Mouse (Mus musculus) stomach, embryonic 15.5 days (tissue): Measurements from ENCODE around the gene Gm21319. TPM values are rescaled to one million over a fixed set of nuclear protein-coding genes. Genes with fewer than 3 reads are reported as not detected.
"Not testable (repeated sequence)": the region's sequence is repeated elsewhere in the genome, so short reads cannot be mapped to it uniquely, and the experiment has no call there.

Experiments used
- ATAC-seq: fragments of 200-750 bp; cut with Nextera tagmentation; 2 replicates; pipeline ENCODE4 v1.8.0; 2017; ENCODE audit warnings: low read depth, moderate number of reproducible peaks, moderate TSS enrichment; ENCODE audit not compliant: insufficient read depth, low FRiP score
- H3K27ac ChIP-seq: fragments of 300-500 bp; sonication (generic); 2 replicates; pipeline ENCODE4 v1.5.1; 2015; ENCODE audit warnings: mild to moderate bottlenecking, inconsistent platforms
- H3K27me3 ChIP-seq: fragments of 300-500 bp; sonication (generic); replicated peaks from 2 replicates; pipeline ENCODE4 v1.6.1; 2015; ENCODE audit warnings: inconsistent platforms
- H3K36me3 ChIP-seq: fragments of 300-500 bp; sonication (generic); 2 replicates; pipeline ENCODE4 v1.6.1; 2015; ENCODE audit warnings: inconsistent platforms
- H3K4me1 ChIP-seq: fragments of 300-500 bp; sonication (generic); 2 replicates; pipeline ENCODE4 v1.6.1; 2015; ENCODE audit warnings: inconsistent platforms
- H3K4me2 ChIP-seq: fragments of 300-500 bp; sonication (generic); 2 replicates; pipeline ENCODE4 v1.6.1; 2015; ENCODE audit warnings: mild to moderate bottlenecking, inconsistent platforms
- H3K4me3 ChIP-seq: fragments of 300-500 bp; sonication (generic); replicated peaks from 2 replicates; pipeline ENCODE4 v1.5.1; 2015; ENCODE audit warnings: inconsistent platforms
- H3K9ac ChIP-seq: fragments of 300-500 bp; sonication (generic); 2 replicates; pipeline ENCODE4 v1.6.1; 2015; ENCODE audit warnings: inconsistent platforms
- H3K9me3 ChIP-seq: fragments of 300-500 bp; sonication (generic); 2 replicates; pipeline ENCODE4 v1.6.1; 2016; ENCODE audit warnings: inconsistent platforms
- WGBS: fragments of 180-500 bp; shearing (Covaris S2); methylation state at CpG from one replicate; pipeline ENCODE4 v1.1.7; 2015; 5-methylcytosine and 5-hydroxymethylcytosine counted together
- polyA plus RNA-seq: library from polyadenylated mRNA; unstranded; fragments of >200 nt; fragmentation: Nextera tagmentation; extraction: Ambion mirVana; gene quantifications from 2 replicates; pipeline ENCODE4 v1.2.1, GENCODE M21; 2015

The Gm21319 gene
- polyA plus RNA-seq: not detected in 2 replicates

DNA sequence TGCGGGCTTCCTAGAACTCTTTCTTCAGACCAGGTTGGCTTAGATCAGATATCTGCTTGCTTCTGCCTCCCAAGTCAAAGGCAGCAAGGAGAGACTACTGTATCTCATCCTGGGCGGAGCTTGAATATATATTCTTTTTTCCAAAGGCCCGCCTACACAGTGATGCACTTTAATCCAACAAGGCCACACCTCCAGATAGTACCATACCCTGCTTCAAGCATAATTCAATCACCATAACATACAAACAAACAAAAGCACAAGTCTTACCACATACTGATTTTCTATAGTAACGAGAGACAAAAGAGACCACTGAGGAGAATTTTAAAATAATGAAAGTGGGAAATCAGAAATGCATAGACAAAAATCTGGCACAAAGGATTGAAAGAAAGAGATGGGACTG lies at the start of gene Gm21319:
Gm21319 (minus strand) TSS at position 101 of the 400 bp plus-strand sequence.
- H3K27ac ChIP-seq, H3K9me3 ChIP-seq, H3K27me3 ChIP-seq, ATAC-seq, H3K4me2 ChIP-seq, H3K4me3 ChIP-seq, H3K36me3 ChIP-seq, H3K4me1 ChIP-seq, H3K9ac ChIP-seq: not testable (repeated sequence)
- 84% methylated on average over 4 of the region's 4 CpGs for WGBS

DNA sequence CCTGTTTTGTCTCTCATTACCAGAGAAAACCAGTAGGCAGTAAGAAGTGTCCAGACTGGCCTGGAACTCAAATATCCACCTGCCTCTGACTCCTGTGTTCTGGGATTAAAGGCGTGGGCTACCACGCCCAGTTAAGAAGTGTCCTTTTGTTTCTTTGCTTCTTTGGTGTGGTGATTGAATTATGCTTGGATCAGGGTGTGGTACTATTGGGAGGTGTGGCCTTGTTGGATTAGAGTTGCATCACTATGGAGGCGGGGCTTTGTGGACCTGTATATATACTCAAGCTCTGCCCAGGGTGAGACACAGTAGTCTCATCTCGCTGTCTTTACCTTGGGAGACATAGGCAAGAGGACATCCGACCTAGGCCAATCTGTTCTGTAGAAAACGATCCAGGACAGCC lies 40.7 kb upstream of the Gm21319 start, which contains the start of gene BB287469:
BB287469 (plus strand) TSS at position 301 of the 400 bp plus-strand sequence.
- H3K4me3 ChIP-seq, H3K36me3 ChIP-seq, ATAC-seq, H3K27me3 ChIP-seq, H3K9me3 ChIP-seq, H3K4me2 ChIP-seq, H3K27ac ChIP-seq, H3K4me1 ChIP-seq, H3K9ac ChIP-seq: not testable (repeated sequence)
- WGBS: 81% methylated on average over 6 of the region's 6 CpGs

DNA sequence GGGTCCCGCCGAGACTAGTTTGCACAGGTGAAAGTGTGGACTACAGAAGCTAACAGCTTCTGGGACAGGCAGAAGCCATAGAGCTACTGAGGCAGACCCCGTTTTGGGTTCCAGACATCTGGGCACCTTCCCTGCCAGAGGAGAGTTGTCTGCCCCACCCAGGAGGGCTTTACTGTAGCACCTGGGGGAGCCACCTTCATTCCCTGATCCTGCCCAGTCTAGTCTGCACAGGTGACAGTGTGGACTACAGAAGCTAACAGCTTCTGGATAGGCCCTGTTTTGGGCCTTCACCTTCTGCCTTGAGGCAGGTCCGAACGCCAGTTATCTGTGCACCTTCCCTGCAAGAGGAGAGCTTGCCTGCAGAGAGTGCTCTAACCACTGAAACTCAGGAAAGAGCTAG lies 22.4 kb upstream of the Gm21319 start:
- H3K27me3 ChIP-seq, H3K4me3 ChIP-seq, H3K27ac ChIP-seq, H3K9ac ChIP-seq, H3K4me2 ChIP-seq, H3K36me3 ChIP-seq, H3K4me1 ChIP-seq, ATAC-seq, H3K9me3 ChIP-seq: not testable (repeated sequence)
- WGBS: 93% methylated on average over 5 of the region's 5 CpGs

DNA sequence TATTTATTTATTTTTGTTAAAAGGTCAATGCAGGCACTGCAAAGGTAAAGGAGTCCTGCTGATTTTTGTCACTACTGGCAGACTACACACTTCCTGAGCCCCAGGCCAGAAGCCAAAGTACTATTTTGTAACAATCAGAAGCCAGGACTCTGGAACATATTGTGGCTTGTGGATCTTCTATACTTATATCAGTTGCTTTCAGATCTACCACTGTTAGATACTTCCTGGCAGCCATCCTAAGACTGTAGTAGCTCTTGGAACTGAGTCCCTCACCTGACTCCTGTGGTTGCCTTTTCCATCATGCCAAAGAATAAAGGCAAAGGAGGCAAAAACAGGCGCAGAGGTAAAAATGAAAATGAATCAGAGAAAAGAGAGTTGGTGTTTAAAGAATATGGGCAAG lies 19.7 kb upstream of the Gm21319 start, which contains the start of gene Gm21936:
Gm21936 (plus strand) TSS at position 301 of the 400 bp plus-strand sequence.
- not testable (repeated sequence) for H3K36me3 ChIP-seq, H3K9ac ChIP-seq, H3K4me3 ChIP-seq, H3K9me3 ChIP-seq, H3K27ac ChIP-seq, H3K27me3 ChIP-seq, ATAC-seq, H3K4me2 ChIP-seq, H3K4me1 ChIP-seq
- WGBS: 88% methylated on average over 1 of the region's 1 CpGs

Other genes starting within 250 kb of the Gm21319 start
- gene Oog1, start 173.1 kb downstream of the Gm21319 start, polyA plus RNA-seq: not detected in 2 replicates
- gene Gm4027, start 156.9 kb downstream of the Gm21319 start, polyA plus RNA-seq: not detected in 2 replicates
- not detected in 2 replicates for gene Gm16381, start 131.1 kb downstream of the Gm21319 start, polyA plus RNA-seq
- not detected in 2 replicates for gene Gm21936, start 19.8 kb upstream of the Gm21319 start, polyA plus RNA-seq
- not detected in 2 replicates for gene BB287469, start 40.8 kb upstream of the Gm21319 start, polyA plus RNA-seq
- not detected in 2 replicates for gene Gm2001, start 66.6 kb upstream of the Gm21319 start, polyA plus RNA-seq
- gene Gm2016, start 98.3 kb upstream of the Gm21319 start, polyA plus RNA-seq: not detected in 2 replicates
- not detected in 2 replicates for gene Gm2022, start 119.6 kb upstream of the Gm21319 start, polyA plus RNA-seq
- gene Gm2035, start 144.1 kb upstream of the Gm21319 start, polyA plus RNA-seq: not detected in 2 replicates
- gene Gm2042, start 178.3 kb upstream of the Gm21319 start, polyA plus RNA-seq: not detected in 2 replicates
- not detected in 2 replicates for gene Gm2075, start 236.1 kb upstream of the Gm21319 start, polyA plus RNA-seq
- gene Gm6803, start 243.0 kb upstream of the Gm21319 start, polyA plus RNA-seq: not detected in 2 replicates